30 mouse cellular contexts compared by ENCODE assay signal in the genomic region with DNA sequence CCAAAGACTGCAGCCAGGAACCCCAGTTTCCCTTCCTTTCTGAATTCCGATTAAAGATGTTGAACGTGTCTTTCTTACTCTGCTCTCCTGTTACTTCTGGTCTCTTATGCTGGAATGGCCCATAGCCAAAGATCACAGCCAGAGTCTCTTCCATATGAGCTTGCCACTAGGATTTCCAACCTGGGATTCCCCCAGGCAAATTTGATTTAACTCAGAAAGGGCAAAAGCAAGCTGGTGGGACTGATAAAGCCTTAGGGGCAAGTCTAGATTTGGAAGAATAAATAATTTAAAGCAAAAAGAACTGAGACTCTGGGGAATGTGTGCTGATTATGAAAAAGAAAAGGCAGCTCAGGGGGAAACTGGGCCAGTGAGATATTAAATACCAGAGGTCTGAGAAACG. TPM values are rescaled to one million over a fixed set of nuclear protein-coding genes. Genes with fewer than 3 reads are reported as not detected.
"Had no signal": no experiment of that assay in that cellular context is flagged by ENCODE, and none has a peak within 500 bp of the region (broad histone marks: within the 10 kb centered on the region; RNA-seq: fewer than 3 reads in every experiment).

No protein-coding gene starts in this region.

- H3K27me3 ChIP-seq: limb, embryonic 12.5 days; limb, embryonic 15.5 days had no signal

- H3K9ac ChIP-seq: limb, embryonic 12.5 days; limb, embryonic 15.5 days; liver, embryonic 14.5 days; liver, postnatal 0 days; lung, embryonic 14.5 days had no signal

- H3K9me3 ChIP-seq: limb, embryonic 12.5 days; limb, embryonic 15.5 days had no signal

- H3K4me2 ChIP-seq: limb, embryonic 12.5 days; limb, embryonic 15.5 days; liver, embryonic 11.5 days; lung, embryonic 14.5 days had no signal

- ATAC-seq: intestine, embryonic 16.5 days; liver, postnatal 0 days; lung, postnatal 0 days had no signal

- H3K27ac ChIP-seq: limb, embryonic 12.5 days; limb, embryonic 15.5 days; liver, embryonic 14.5 days; stomach, postnatal 0 days had no signal

- DNase-seq: kidney, adult 18-20 months; kidney, adult 9 months; kidney, postnatal 25 days; left cerebral cortex, postnatal 4 days; liver, postnatal 0 days; lung, embryonic 14.5 days; right cerebral cortex, adult 18-20 months; right cerebral cortex, postnatal 14 days; right cerebral cortex, postnatal 4 days; thymus, adult 2 months; thymus, postnatal 14 days; thymus, postnatal 4 days had no signal

- H3K4me3 ChIP-seq: limb, embryonic 12.5 days; limb, embryonic 15.5 days had no signal

- H3K36me3 ChIP-seq: limb, embryonic 12.5 days; limb, embryonic 15.5 days had no signal

RNA-seq across cellular contexts. Expression of a gene that starts 36.8 kb away (rescaled TPM):
- total RNA-seq: layer of hippocampus, adult 8-10 months; layer of hippocampus, postnatal 10 days; left cerebral cortex, adult 8-10 months; left cerebral cortex, postnatal 14 days; left cerebral cortex, postnatal 4 days; megakaryocyte, adult 5-6 weeks had no signal
- polyA plus RNA-seq: intestine, embryonic 16.5 days; kidney, embryonic 16.5 days; large intestine, adult 2 months; limb, embryonic 12.5 days; limb, embryonic 15.5 days; liver, embryonic 11.5 days; liver, embryonic 14.5 days; liver, postnatal 0 days; lung, embryonic 14.5 days; lung, postnatal 0 days; macrophage; neural tube, embryonic 11.5 days; neural tube, embryonic 14.5 days; stomach, embryonic 14.5 days; stomach, postnatal 0 days; thymus, adult 2 months had no signal

RNA-seq across cellular contexts. Expression of a gene that starts 52.7 kb away (rescaled TPM):
- total RNA-seq: megakaryocyte, adult 5-6 weeks had no signal

RNA-seq across cellular contexts. Expression of a gene that starts 54.8 kb away (rescaled TPM):
- total RNA-seq: layer of hippocampus, adult 8-10 months; layer of hippocampus, postnatal 10 days; left cerebral cortex, adult 8-10 months; left cerebral cortex, postnatal 4 days had no signal
- polyA plus RNA-seq: intestine, embryonic 16.5 days; limb, embryonic 12.5 days; limb, embryonic 15.5 days; liver, embryonic 11.5 days; liver, embryonic 14.5 days; liver, postnatal 0 days; lung, embryonic 14.5 days; lung, postnatal 0 days; macrophage; neural tube, embryonic 11.5 days; neural tube, embryonic 14.5 days; stomach, embryonic 14.5 days; stomach, postnatal 0 days; thymus, adult 2 months had no signal
